Mouse (Mus musculus): Measurements from ENCODE around the gene Klhdc4.

The Klhdc4 gene

GRCm38 (mm10) chr8:121749501-121749900 lies 79.9 kb downstream of the Klhdc4 start:
- no peak for DNase-seq (ENCODE audit: low spot score)
